Mouse (Mus musculus) C2C12 (cell line): ENCODE measurements at regions not wholly inside any gene's neighbourhood (a gene's known extent, or its start where the extent isn't known, plus 50 kb on each side); places are given as distances from the start of the nearest gene placed in this dataset.

ENCODE experiments used
- H3K27me3 ChIP-seq: one replicate; pipeline ENCODE4 v1.6.1; 2011; ENCODE audit not compliant: control insufficient read depth, insufficient read depth, insufficient read length
- H3K36me3 ChIP-seq: one replicate; pipeline ENCODE4 v1.6.1; 2011; ENCODE audit not compliant: control insufficient read depth, insufficient read depth
- H3K4me3 ChIP-seq: one replicate; pipeline ENCODE4 v1.5.1; 2011; ENCODE audit warnings: mild to moderate bottlenecking, control low read depth; ENCODE audit not compliant: poor library complexity, insufficient read depth, severe bottlenecking
- H3K79me2 ChIP-seq: one replicate; pipeline ENCODE4 v1.6.1; 2011; ENCODE audit not compliant: control insufficient read depth, insufficient read depth
- H3K79me3 ChIP-seq: one replicate; pipeline ENCODE4 v1.6.1; 2011; ENCODE audit warnings: low read depth, control low read depth
- H3ac ChIP-seq: one replicate; pipeline ENCODE3; 2011; ENCODE audit warnings: low read depth; ENCODE audit not compliant: control insufficient read depth, insufficient read length
- CEBPB ChIP-seq: IDR thresholded peaks from one replicate; pipeline ENCODE4 v1.6.1; 2011; ENCODE audit warnings: low read depth, mild to moderate bottlenecking, control low read depth, moderate library complexity
- CTCF ChIP-seq: IDR thresholded peaks from one replicate; pipeline ENCODE4 v1.5.1; 2011; ENCODE audit not compliant: control insufficient read depth, insufficient read depth, insufficient read length
- FOSL1 ChIP-seq: IDR thresholded peaks from one replicate; pipeline ENCODE4 v1.8.0; 2011; ENCODE audit warnings: mild to moderate bottlenecking, low read length; ENCODE audit not compliant: poor library complexity, insufficient read depth, severe bottlenecking
- MAX ChIP-seq: IDR thresholded peaks from one replicate; pipeline ENCODE4 v1.6.1; 2011; ENCODE audit warnings: mild to moderate bottlenecking, control low read depth
- MYOD1 ChIP-seq: IDR thresholded peaks from one replicate; pipeline ENCODE4 v1.6.1; 2011; ENCODE audit warnings: low read depth; ENCODE audit not compliant: control insufficient read depth, insufficient read length
- MYOG ChIP-seq: IDR thresholded peaks from one replicate; pipeline ENCODE4 v1.6.1; 2011; ENCODE audit not compliant: control insufficient read depth, insufficient read length; ENCODE audit errors: extremely low read depth
- USF1 ChIP-seq: IDR thresholded peaks from one replicate; pipeline ENCODE4 v1.6.1; 2011; ENCODE audit warnings: low read depth, mild to moderate bottlenecking, control low read depth, moderate library complexity

- H3K79me2 ChIP-seq, result no peaks in the 10 kb centered on the region
- H3K79me3 ChIP-seq, result no peaks in the 10 kb centered on the region
These were observed 96.3 kb upstream of the Ercc6l2 start for GRCm38 (mm10) chr13:63718782-63719181.

GRCm38 (mm10) chr13:63719351-63720207 lies 95.5 kb upstream of the Ercc6l2 start:
- Histone ChIP-seq H3K79me3 (no peaks in the 10 kb centered on the region), H3K4me3 (no peak overlapping the region), H3K36me3 (no peaks in the 10 kb centered on the region), H3ac (no peak overlapping the region), H3K27me3 (no peaks in the 10 kb centered on the region), H3K79me2 (no peaks in the 10 kb centered on the region)
- no peak for TF ChIP-seq USF1
- TF ChIP-seq MYOD1, result peak; percentile 38

More at GRCm38 (mm10) chr13:63718782-63719181, 96.3 kb upstream of the Ercc6l2 start:
- no peaks in the 10 kb centered on the region for H3K27me3 ChIP-seq
- no peaks in the 10 kb centered on the region for H3K36me3 ChIP-seq
- H3K4me3 ChIP-seq, result no peak overlapping the region
- TF ChIP-seq FOSL1 (no peak), MYOD1 (no peak), MYOG (no peak), USF1 (no peak), CEBPB (no peak), MAX (no peak), CTCF (no peak)
- no peak overlapping the region for H3ac ChIP-seq

GRCm38 (mm10) chr13:63720610-63721009 lies 94.4 kb upstream of the Ercc6l2 start:
- Histone ChIP-seq H3K79me3 (no peaks in the 10 kb centered on the region), H3K27me3 (no peaks in the 10 kb centered on the region), H3K36me3 (no peaks in the 10 kb centered on the region), H3K4me3 (no peak overlapping the region), H3K79me2 (no peaks in the 10 kb centered on the region), H3ac (no peak overlapping the region)
- TF ChIP-seq USF1 (no peak), CEBPB (no peak), CTCF (no peak), MYOD1 (no peak), FOSL1 (no peak), MAX (no peak), MYOG (no peak)

GRCm38 (mm10) chr13:63721011-63721625 lies 93.9 kb upstream of the Ercc6l2 start:
- no peak overlapping the region for H3K4me3 ChIP-seq

GRCm38 (mm10) chr13:63724293-63724692 lies 90.7 kb upstream of the Ercc6l2 start:
- no peaks in the 10 kb centered on the region for H3K79me2 ChIP-seq
- H3K79me3 ChIP-seq, result no peaks in the 10 kb centered on the region
- TF ChIP-seq FOSL1 (no peak), MYOD1 (no peak), CTCF (no peak), MAX (no peak), CEBPB (no peak), MYOG (no peak)
- no peak overlapping the region for H3ac ChIP-seq
- no peaks in the 10 kb centered on the region for H3K27me3 ChIP-seq
- no peak overlapping the region for H3K4me3 ChIP-seq
- H3K36me3 ChIP-seq, result no peaks in the 10 kb centered on the region

More at GRCm38 (mm10) chr13:63721011-63721625, 93.9 kb upstream of the Ercc6l2 start:
- Histone ChIP-seq H3K79me3 (no peaks in the 10 kb centered on the region), H3ac (no peak overlapping the region), H3K79me2 (no peaks in the 10 kb centered on the region), H3K27me3 (no peaks in the 10 kb centered on the region), H3K36me3 (no peaks in the 10 kb centered on the region)
- TF ChIP-seq MYOD1 (no peak), CEBPB (no peak), FOSL1 (no peak), USF1 (no peak), MYOG (no peak), MAX (no peak), CTCF (no peak)

GRCm38 (mm10) chr13:63724843-63725582 lies 90.0 kb upstream of the Ercc6l2 start:
- H3K36me3 ChIP-seq, result no peaks in the 10 kb centered on the region
- H3ac ChIP-seq, result no peak overlapping the region
- H3K27me3 ChIP-seq, result no peaks in the 10 kb centered on the region
- TF ChIP-seq MYOD1 (no peak), FOSL1 (no peak), CEBPB (no peak), USF1 (no peak), CTCF (no peak), MYOG (no peak), MAX (no peak)
- H3K79me3 ChIP-seq, result no peaks in the 10 kb centered on the region
- H3K4me3 ChIP-seq, result no peak overlapping the region
- no peaks in the 10 kb centered on the region for H3K79me2 ChIP-seq
